Mouse (Mus musculus) myocyte (in vitro differentiated cells): ENCODE data around the gene Fam89a.

ENCODE experiments used
- CEBPB ChIP-seq: IDR thresholded peaks from 2 replicates; pipeline ENCODE4 v1.6.1; 2011; ENCODE audit warnings: mild to moderate bottlenecking, moderate library complexity; ENCODE audit not compliant: poor library complexity, insufficient read depth, severe bottlenecking
- E2F4 ChIP-seq: IDR thresholded peaks from one replicate; pipeline ENCODE4 v1.6.1; 2011; ENCODE audit warnings: mild to moderate bottlenecking, control low read depth, moderate library complexity; ENCODE audit not compliant: insufficient read depth
- MAX ChIP-seq: IDR thresholded peaks from one replicate; pipeline ENCODE4 v1.6.1; 2011; ENCODE audit warnings: low read depth, mild to moderate bottlenecking, control low read depth
- MYOG ChIP-seq, 3 experiments: IDR thresholded peaks; one replicate each; pipeline ENCODE4 v1.6.1; 2011; ENCODE audit warnings: control low read depth in 2 of 3, low read depth in 2 of 3, mild to moderate bottlenecking in 2 of 3; ENCODE audit not compliant: insufficient read length in 2 of 3, control insufficient read depth in 1 of 3, insufficient read depth in 1 of 3
- POLR2A ChIP-seq: IDR thresholded peaks from one replicate; pipeline ENCODE4 v1.6.1; 2011; ENCODE audit warnings: low read depth, mild to moderate bottlenecking, control low read depth, moderate library complexity; ENCODE audit not compliant: insufficient read length
- POLR2AphosphoS2 ChIP-seq: IDR thresholded peaks from one replicate; pipeline ENCODE4 v1.6.1; 2011; ENCODE audit warnings: low read depth, control low read depth; ENCODE audit not compliant: insufficient read length
- REST ChIP-seq: IDR thresholded peaks from one replicate; pipeline ENCODE4 v1.6.1; 2011; ENCODE audit warnings: mild to moderate bottlenecking, control low read depth, moderate library complexity; ENCODE audit not compliant: insufficient read depth, insufficient read length
- SRF ChIP-seq: IDR thresholded peaks from one replicate; pipeline ENCODE4 v1.6.1; 2011; ENCODE audit warnings: low read depth; ENCODE audit not compliant: control insufficient read depth, insufficient read length
- TCF12 ChIP-seq: IDR thresholded peaks from one replicate; pipeline ENCODE4 v1.6.1; 2011; ENCODE audit warnings: mild to moderate bottlenecking, control low read depth; ENCODE audit not compliant: poor library complexity, insufficient read depth, severe bottlenecking
- USF1 ChIP-seq: IDR thresholded peaks from one replicate; pipeline ENCODE4 v1.6.1; 2011; ENCODE audit warnings: low read depth, mild to moderate bottlenecking, control low read depth, moderate library complexity

DNA sequence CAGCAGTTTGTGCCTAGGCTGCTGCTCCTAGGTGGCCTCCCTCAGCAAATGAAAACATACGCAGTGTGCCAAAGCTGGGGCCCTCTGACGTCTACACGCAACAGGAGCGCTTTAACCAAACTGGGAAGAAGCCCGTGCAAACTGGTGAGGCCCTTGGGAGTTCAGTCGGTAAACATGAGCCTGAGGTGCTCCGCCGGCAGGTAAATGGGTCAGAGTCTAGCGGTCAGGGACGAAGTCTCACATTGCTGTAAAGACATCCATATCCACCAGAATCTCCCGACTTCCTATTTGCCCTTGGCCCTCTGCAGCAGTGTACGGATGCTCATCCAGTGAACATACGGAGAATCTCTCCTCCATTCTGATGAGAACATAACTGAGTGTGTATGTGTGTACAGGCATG is 5.0 kb downstream of the Fam89a start:
- TF ChIP-seq MAX (no peak), POLR2A (no peak), POLR2AphosphoS2 (no peak), CEBPB (no peak), E2F4 (no peak), REST (no peak), USF1 (no peak), TCF12 (no peak), MYOG (IDR thresholded peaks at IDR 0.05; ENCODE audit: control insufficient read depth in 1 of 3, insufficient read depth in 1 of 3, insufficient read length in 2 of 3, low read depth in 2 of 3) (no peak), SRF (no peak)
